Mouse (Mus musculus) lung, postnatal 25 days (tissue): Measurements from ENCODE around the gene Lmntd1.

Source experiments
- DNase-seq: peaks from one replicate; pipeline ENCODE4 v3.0.0; 2022; ENCODE audit warnings: low spot score

The Lmntd1 gene

GRCm38 (mm10) chr6:145614219-145614618 lies at the start of gene Lmntd1:
Gene Lmntd1 (minus strand): TSS chr6:145614319.
- peak; percentile 26 for DNase-seq

GRCm38 (mm10) chr6:145660943-145661342 lies 46.8 kb upstream of the Lmntd1 start:
- DNase-seq: no peak

GRCm38 (mm10) chr6:145659116-145659515 lies 45.0 kb upstream of the Lmntd1 start:
- no peak for DNase-seq

- DNase-seq: no peak
These were observed 42.8 kb upstream of the Lmntd1 start for GRCm38 (mm10) chr6:145656740-145657591.

- DNase-seq: no peak
These were observed 41.6 kb upstream of the Lmntd1 start for GRCm38 (mm10) chr6:145655678-145656077.

- DNase-seq: no peak
These were observed 40.1 kb upstream of the Lmntd1 start for GRCm38 (mm10) chr6:145654062-145654836.

GRCm38 (mm10) chr6:145653626-145654025 lies 39.5 kb upstream of the Lmntd1 start:
- DNase-seq: no peak

GRCm38 (mm10) chr6:145652986-145653385 lies 38.9 kb upstream of the Lmntd1 start:
- no peak for DNase-seq

- DNase-seq: no peak
These were observed 37.9 kb upstream of the Lmntd1 start for GRCm38 (mm10) chr6:145651976-145652375.

- DNase-seq: no peak
These were observed 26.9 kb upstream of the Lmntd1 start for GRCm38 (mm10) chr6:145640971-145641506.

- peak; percentile 35 for DNase-seq
These were observed 24.1 kb upstream of the Lmntd1 start for GRCm38 (mm10) chr6:145638248-145638647.

GRCm38 (mm10) chr6:145636682-145637081 lies 22.6 kb upstream of the Lmntd1 start:
- no peak for DNase-seq

- no peak for DNase-seq
These were observed 20.3 kb upstream of the Lmntd1 start for GRCm38 (mm10) chr6:145634454-145634853.

GRCm38 (mm10) chr6:145630269-145630668 lies 16.1 kb upstream of the Lmntd1 start:
- peak; percentile 10 for DNase-seq

GRCm38 (mm10) chr6:145623141-145623540 lies 9.0 kb upstream of the Lmntd1 start:
- DNase-seq: no peak

- no peak for DNase-seq
These were observed 2.5 kb upstream of the Lmntd1 start for GRCm38 (mm10) chr6:145616402-145617229.

- no peak for DNase-seq
These were observed 1.6 kb upstream of the Lmntd1 start, which contains the start of gene Tuba3b for GRCm38 (mm10) chr6:145615666-145616210. Gene Tuba3b (plus strand): TSS chr6:145615757.

- DNase-seq: no peak
These were observed 1.5 kb downstream of the Lmntd1 start for GRCm38 (mm10) chr6:145612611-145613010.

GRCm38 (mm10) chr6:145610901-145611300 lies 3.2 kb downstream of the Lmntd1 start:
- no peak for DNase-seq

- DNase-seq: no peak
These were observed 5.4 kb downstream of the Lmntd1 start for GRCm38 (mm10) chr6:145608693-145609092.

GRCm38 (mm10) chr6:145607746-145608145 lies 6.4 kb downstream of the Lmntd1 start:
- peak; percentile 7 for DNase-seq
